Mouse (Mus musculus) liver, embryonic 12.5 days (tissue): ENCODE measurements around the gene Pfkl. TPM values are rescaled to one million over a fixed set of nuclear protein-coding genes. Genes with fewer than 3 reads are reported as not detected.
"Not testable (repeated sequence)": the region's sequence is repeated elsewhere in the genome, so short reads cannot be mapped to it uniquely, and the experiment has no call there.

Experiments used
- ATAC-seq: fragments of 200-750 bp; cut with Nextera tagmentation; 2 replicates; pipeline ENCODE4 v1.8.0; 2017; ENCODE audit warnings: moderate number of reproducible peaks, mild to moderate bottlenecking, moderate library complexity
- H3K27ac ChIP-seq: fragments of 300-500 bp; sonication (generic); 2 replicates; pipeline ENCODE4 v1.5.1; 2016; ENCODE audit warnings: mild to moderate bottlenecking
- H3K27me3 ChIP-seq: fragments of 300-500 bp; sonication (generic); replicated peaks from 2 replicates; pipeline ENCODE4 v1.6.1; 2016; ENCODE audit warnings: mild to moderate bottlenecking, moderate library complexity
- H3K36me3 ChIP-seq: fragments of 300-500 bp; sonication (generic); 2 replicates; pipeline ENCODE4 v1.6.1; 2016; ENCODE audit warnings: mild to moderate bottlenecking, moderate library complexity
- H3K4me1 ChIP-seq: fragments of 300-500 bp; sonication (generic); 2 replicates; pipeline ENCODE4 v1.6.1; 2016
- H3K4me2 ChIP-seq: fragments of 300-500 bp; sonication (generic); 2 replicates; pipeline ENCODE4 v1.6.1; 2016; ENCODE audit warnings: mild to moderate bottlenecking, moderate library complexity
- H3K4me3 ChIP-seq: fragments of 300-500 bp; sonication (generic); 2 replicates; pipeline ENCODE4 v1.5.1; 2016; ENCODE audit warnings: mild to moderate bottlenecking, moderate library complexity
- H3K9ac ChIP-seq: fragments of 300-500 bp; sonication (generic); 2 replicates; pipeline ENCODE4 v1.6.1; 2016; ENCODE audit warnings: mild to moderate bottlenecking, moderate library complexity
- H3K9me3 ChIP-seq: fragments of 300-500 bp; sonication (generic); replicated peaks from 2 replicates; pipeline ENCODE4 v1.6.1; 2016; ENCODE audit warnings: mild to moderate bottlenecking, moderate library complexity
- WGBS: fragments of 180-500 bp; shearing (Covaris S2); methylation state at CpG from one replicate; pipeline ENCODE4 v1.1.7; 2016; ENCODE audit not compliant: insufficient replicate concordance; 5-methylcytosine and 5-hydroxymethylcytosine counted together
- polyA plus RNA-seq: library from polyadenylated mRNA; unstranded; fragments of >200 nt; fragmentation: Nextera tagmentation; extraction: Ambion mirVana; gene quantifications from 2 replicates; pipeline ENCODE4 v1.2.1, GENCODE M21; 2016

The Pfkl gene
- polyA plus RNA-seq, 1 experiment from 2014 or later: 157 TPM

GRCm38 (mm10) chr10:77962725-77963124 lies 47.2 kb downstream of the Pfkl start:
- no peak for ATAC-seq
- Histone ChIP-seq H3K9ac (no peak overlapping the region), H3K4me3 (no peak overlapping the region), H3K4me1 (no peaks in the 10 kb centered on the region), H3K4me2 (no peak overlapping the region), H3K27me3 (peaks cover 10% of the 10 kb centered on the region), H3K36me3 (no peaks in the 10 kb centered on the region), H3K9me3 (no peaks in the 10 kb centered on the region), H3K27ac (no peak overlapping the region)
- 47% methylated on average over 2 of the region's 2 CpGs for WGBS

GRCm38 (mm10) chr10:77950468-77950867 lies 59.4 kb downstream of the Pfkl start:
- H3K4me3 ChIP-seq, H3K4me2 ChIP-seq, ATAC-seq, H3K27me3 ChIP-seq, H3K9me3 ChIP-seq, H3K4me1 ChIP-seq, H3K27ac ChIP-seq, H3K9ac ChIP-seq, H3K36me3 ChIP-seq: not testable (repeated sequence)
- 86% methylated on average over 10 of the region's 12 CpGs for WGBS

- no peak for ATAC-seq
- 23% methylated on average over 2 of the region's 2 CpGs for WGBS
Measured at GRCm38 (mm10) chr10:77939685-77940084, 70.2 kb downstream of the Pfkl start.

More at GRCm38 (mm10) chr10:77939685-77940084, 70.2 kb downstream of the Pfkl start:
- no peak overlapping the region for H3K27ac ChIP-seq
- no peaks in the 10 kb centered on the region for H3K36me3 ChIP-seq
- H3K9ac ChIP-seq: no peak overlapping the region
- no peaks in the 10 kb centered on the region for H3K27me3 ChIP-seq
- no peaks in the 10 kb centered on the region for H3K9me3 ChIP-seq
- no peaks in the 10 kb centered on the region for H3K4me1 ChIP-seq
- no peak overlapping the region for H3K4me3 ChIP-seq
- H3K4me2 ChIP-seq: no peak overlapping the region

Other genes starting within 250 kb of the Pfkl start
- not detected in 2 replicates for gene Gm3238, start 238.8 kb downstream of the Pfkl start, polyA plus RNA-seq
- not detected in 2 replicates for gene Gm7138, start 233.1 kb downstream of the Pfkl start, polyA plus RNA-seq
- gene Gm3250, start 227.5 kb downstream of the Pfkl start, polyA plus RNA-seq: not detected in 2 replicates
- not detected in 2 replicates for gene Gm7137, start 221.9 kb downstream of the Pfkl start, polyA plus RNA-seq
- gene Gm9639, start 215.0 kb downstream of the Pfkl start, polyA plus RNA-seq: not detected in 2 replicates
- not detected in 2 replicates for gene Gm19668, start 210.9 kb downstream of the Pfkl start, polyA plus RNA-seq
- gene Gm9507, start 198.2 kb downstream of the Pfkl start, polyA plus RNA-seq: not detected in 2 replicates
- gene Gm2696, start 195.4 kb downstream of the Pfkl start, polyA plus RNA-seq: not detected in 2 replicates
- not detected in 2 replicates for gene Krtap10-4, start 183.0 kb downstream of the Pfkl start, polyA plus RNA-seq
- not detected in 2 replicates for gene Krtap10-10, start 174.1 kb downstream of the Pfkl start, polyA plus RNA-seq
- not detected in 2 replicates for gene Gm36176, start 163.3 kb downstream of the Pfkl start, polyA plus RNA-seq
- gene Gm10318, start 157.2 kb downstream of the Pfkl start, polyA plus RNA-seq: not detected in 2 replicates
- gene Gm3285, start 148.1 kb downstream of the Pfkl start, polyA plus RNA-seq: not detected in 2 replicates
- gene Lrrc3, start 107.5 kb downstream of the Pfkl start, polyA plus RNA-seq: 8.5 and 8.7 TPM in 2 replicates
- gene Trpm2, start 39.5 kb downstream of the Pfkl start, polyA plus RNA-seq: 1.1 and 1.2 TPM in 2 replicates
- gene 1810043G02Rik, start 31.6 kb downstream of the Pfkl start, polyA plus RNA-seq: 6.7 and 6.9 TPM in 2 replicates
- not detected in 2 replicates for gene Dnmt3l, start 31.9 kb upstream of the Pfkl start, polyA plus RNA-seq
- 0.06 TPM in 1 of 2 replicates, not detected in the other for gene Aire, start 33.5 kb upstream of the Pfkl start, polyA plus RNA-seq
- 2.9 and 3.2 TPM in 2 replicates for gene Icosl, start 59.2 kb upstream of the Pfkl start, polyA plus RNA-seq
- gene D10Jhu81e, start 159.7 kb upstream of the Pfkl start, polyA plus RNA-seq: 17.1 and 19.4 TPM in 2 replicates
- gene Pwp2, start 175.1 kb upstream of the Pfkl start, polyA plus RNA-seq: 23.9 and 25.5 TPM in 2 replicates
- 21.9 and 24.5 TPM in 2 replicates for gene Trappc10, start 234.6 kb upstream of the Pfkl start, polyA plus RNA-seq